Mouse (Mus musculus) splenic B cell, adult 2 months (primary cell): ENCODE results near the gene Pcgf2.
A peak's percentile ranks its signal among the peaks of the same experiment; 100 is the strongest.

ENCODE experiments used
- DNase-seq: peaks from one replicate; pipeline ENCODE4 v3.0.0-alpha.2; 2011; ENCODE audit warnings: low read depth, low spot score
- H3K27me3 ChIP-seq: 2 replicates; pipeline ENCODE4 v1.6.1; 2012; ENCODE audit warnings: mild to moderate bottlenecking, low read length, moderate library complexity, mixed read lengths; ENCODE audit not compliant: control insufficient read depth, poor library complexity, insufficient read depth, severe bottlenecking
- H3K36me3 ChIP-seq: 2 replicates; pipeline ENCODE4 v1.6.1; 2012; ENCODE audit warnings: mild to moderate bottlenecking, low read length, moderate library complexity, mixed read lengths; ENCODE audit not compliant: control insufficient read depth, poor library complexity, insufficient read depth, severe bottlenecking

Gene Pcgf2

DNA sequence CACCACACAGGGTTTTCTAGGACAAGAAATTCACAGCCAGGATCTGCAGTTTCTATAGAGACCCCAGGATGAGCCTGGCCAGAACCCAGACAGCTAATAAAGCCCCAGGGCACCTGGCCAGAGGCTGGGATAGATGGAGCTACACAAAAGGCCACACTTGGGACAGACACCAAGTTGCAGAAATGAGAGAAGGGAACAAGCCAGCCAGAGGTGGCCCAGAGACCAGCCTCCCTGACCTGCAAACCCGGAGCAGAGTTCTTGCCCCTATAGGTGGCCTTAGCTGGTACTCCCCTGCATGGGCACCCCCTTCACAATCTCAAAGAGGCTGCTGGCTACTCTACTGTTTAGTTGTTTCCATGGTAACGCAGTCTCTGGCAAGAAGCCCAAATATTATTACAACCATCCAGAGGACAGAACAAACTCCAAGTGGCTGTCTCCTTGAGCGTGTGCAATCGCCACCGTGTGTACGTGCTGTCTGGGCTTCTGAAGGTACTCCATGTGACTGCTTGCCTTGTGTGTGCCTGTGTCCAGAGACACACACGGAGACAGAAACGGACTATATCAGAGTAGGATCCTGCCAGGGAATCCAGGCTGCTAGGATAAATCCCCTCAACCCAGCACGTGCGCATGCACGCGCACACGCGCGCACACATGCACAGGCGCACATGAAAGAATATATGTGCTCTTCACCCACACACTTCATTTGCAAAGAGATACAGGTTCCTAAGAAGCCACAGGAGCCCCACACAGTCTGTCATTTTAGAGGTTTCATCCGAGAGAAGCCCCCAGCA, 5.2 kb downstream of the Pcgf2 start:
- no peak for DNase-seq
- no peaks in the 10 kb centered on the region; the same call in 1 of the 2 replicates for H3K36me3 ChIP-seq

DNA sequence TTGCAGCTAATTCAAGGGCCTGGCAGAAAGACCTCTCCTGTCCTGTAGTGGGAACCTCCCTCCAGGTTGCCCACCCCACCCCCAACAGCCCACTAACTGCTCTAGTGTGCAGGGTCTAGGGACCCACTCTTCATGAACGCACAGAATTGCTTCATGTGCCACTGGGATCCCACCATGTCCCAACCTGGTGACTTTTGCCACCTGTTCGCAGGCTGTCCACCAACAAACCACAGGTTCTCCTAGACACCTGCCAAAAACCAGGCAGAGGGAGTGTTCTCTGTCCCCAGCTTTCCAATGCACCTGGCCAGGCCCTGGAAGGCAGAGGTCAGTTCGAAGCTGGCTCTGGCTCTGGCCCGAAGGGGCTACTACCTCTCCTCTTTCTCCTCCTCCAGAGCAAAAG, 5.9 kb downstream of the Pcgf2 start:
- no peak for DNase-seq
- no peaks in the 10 kb centered on the region; the same call in 1 of the 2 replicates for H3K36me3 ChIP-seq
- 0 out of 2 replicates have a peak, but pooled peaks cover 2% of the 10 kb centered on the region for H3K27me3 ChIP-seq

More for the DNA sequence above, 5.2 kb downstream of the Pcgf2 start:
- 0 out of 2 replicates have a peak, but pooled peaks cover 2% of the 10 kb centered on the region for H3K27me3 ChIP-seq

DNA sequence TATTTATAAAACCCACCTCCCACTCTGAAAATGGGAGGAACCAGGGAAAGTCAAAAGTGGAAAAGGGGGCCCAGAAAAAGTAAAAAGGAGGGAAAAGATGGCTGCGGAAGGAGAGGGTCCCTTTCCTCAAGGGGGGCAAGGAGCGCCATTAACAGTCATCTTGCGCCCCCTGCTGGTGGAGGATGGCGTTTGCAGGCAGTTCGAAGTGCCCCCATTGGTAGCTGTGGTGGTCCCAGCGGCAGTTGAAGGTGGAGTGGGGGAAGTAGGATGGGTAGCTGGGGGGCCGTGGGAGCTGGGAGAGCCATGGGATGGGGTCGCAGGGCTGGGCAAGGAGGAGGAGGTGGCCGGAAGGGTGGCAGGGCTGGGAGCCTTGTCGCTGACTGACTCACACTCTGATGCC, 10.4 kb downstream of the Pcgf2 start:
- peak; percentile 77 for DNase-seq
- no peaks in the 10 kb centered on the region; the same call in 1 of the 2 replicates for H3K36me3 ChIP-seq

DNA sequence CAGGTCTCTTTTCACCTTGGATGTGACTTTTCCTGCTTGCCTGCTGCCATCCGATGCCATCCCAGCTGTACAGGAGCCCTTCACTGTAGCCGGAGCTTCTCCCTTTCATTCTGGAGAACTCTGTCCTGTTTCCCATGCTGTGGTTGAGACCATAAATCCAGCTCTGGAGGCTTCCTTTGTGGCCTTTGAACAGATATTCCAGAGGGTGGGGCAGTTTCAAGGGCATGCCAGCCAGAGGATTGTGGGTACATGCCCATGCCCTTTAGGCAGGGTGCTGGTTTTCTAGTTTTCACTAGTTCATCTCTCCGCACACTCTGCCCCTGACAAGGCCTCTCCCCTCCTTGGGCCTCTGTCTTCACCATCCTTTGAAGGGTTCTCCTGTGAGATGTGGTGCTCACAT, 13.2 kb downstream of the Pcgf2 start:
- DNase-seq, result no peak
- no peaks in the 10 kb centered on the region for H3K27me3 ChIP-seq

More for the DNA sequence above, 10.4 kb downstream of the Pcgf2 start:
- H3K27me3 ChIP-seq, result no peaks in the 10 kb centered on the region

DNA sequence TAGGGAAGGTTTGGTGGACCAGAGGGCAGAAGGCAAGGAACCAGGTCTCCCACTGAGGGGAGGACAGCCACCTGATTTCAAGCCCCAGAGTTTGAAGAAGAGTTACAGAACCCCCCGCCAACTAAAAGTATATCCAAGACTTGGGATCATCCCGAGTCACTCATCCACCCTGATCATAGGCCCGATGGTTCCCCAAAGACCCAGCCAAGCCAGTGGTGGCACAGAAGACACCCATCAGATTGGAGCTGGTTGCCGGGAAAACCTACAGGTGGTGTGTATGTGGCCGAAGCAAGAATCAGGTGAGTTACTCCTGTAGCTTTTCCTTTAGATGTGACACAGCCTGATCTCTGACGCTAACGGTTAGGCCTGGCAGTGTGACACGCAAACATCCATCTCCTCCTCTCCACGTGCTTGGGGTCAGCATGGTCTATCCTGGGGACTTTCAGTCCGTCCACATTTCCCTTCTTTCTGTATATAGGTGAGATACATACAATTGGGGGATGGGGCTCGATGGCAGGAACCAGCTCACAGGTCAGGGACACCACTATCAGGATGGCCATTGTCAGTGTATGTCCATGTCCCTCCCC, 13.9 kb downstream of the Pcgf2 start:
- DNase-seq, result peak; percentile 15

More for the DNA sequence above, 13.2 kb downstream of the Pcgf2 start:
- H3K36me3 ChIP-seq, result peaks cover 4% of the 10 kb centered on the region

GRCm38 (mm10) chr11:97685613-97686321, 14.5 kb downstream of the Pcgf2 start, which contains the start of gene Cisd3:
Gene Cisd3 (plus strand): TSS chr11:97685826.
- no peaks in the 10 kb centered on the region for H3K27me3 ChIP-seq
- DNase-seq, result peak; percentile 88
- peaks cover 10% of the 10 kb centered on the region for H3K36me3 ChIP-seq

More for the DNA sequence above, 13.9 kb downstream of the Pcgf2 start:
- no peaks in the 10 kb centered on the region for H3K27me3 ChIP-seq
- H3K36me3 ChIP-seq, result peaks cover 8% of the 10 kb centered on the region

- no peak for DNase-seq
- Histone ChIP-seq H3K36me3 (peaks cover 18% of the 10 kb centered on the region), H3K27me3 (no peaks in the 10 kb centered on the region)
Measured at GRCm38 (mm10) chr11:97684766-97685165, 15.5 kb downstream of the Pcgf2 start.

DNA sequence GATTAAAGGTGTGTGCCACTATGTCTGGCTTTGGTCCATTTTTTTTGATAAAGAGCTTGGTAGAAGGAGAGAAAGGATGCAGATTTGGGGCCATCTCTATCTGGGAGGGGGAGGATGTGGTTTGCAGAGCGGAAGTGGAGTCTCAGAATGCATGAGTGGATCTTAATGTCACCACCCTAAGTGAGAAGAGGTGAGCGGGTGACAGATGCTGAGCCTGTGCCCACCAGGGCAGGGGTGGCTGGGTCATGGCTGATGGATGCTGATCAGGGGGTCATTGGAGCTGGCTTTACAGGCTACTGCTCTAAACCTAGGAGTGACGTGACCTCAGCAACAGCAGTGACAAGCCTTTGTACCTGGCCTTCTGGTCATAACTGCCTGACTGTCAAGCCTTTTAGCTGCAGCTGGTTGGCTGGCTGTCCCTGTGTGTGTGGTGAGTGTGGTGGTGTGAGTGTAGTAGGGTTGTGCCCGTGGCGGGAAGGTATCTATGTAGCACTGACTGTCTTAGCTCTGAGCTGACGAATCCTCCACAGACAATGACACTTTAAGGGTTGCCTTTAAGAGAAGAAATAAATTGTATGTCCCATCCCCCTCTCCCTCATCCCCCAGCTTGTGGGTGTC, 16.1 kb downstream of the Pcgf2 start:
- no peaks in the 10 kb centered on the region for H3K27me3 ChIP-seq
- DNase-seq, result peak; percentile 88
- peaks cover 18% of the 10 kb centered on the region for H3K36me3 ChIP-seq

DNA sequence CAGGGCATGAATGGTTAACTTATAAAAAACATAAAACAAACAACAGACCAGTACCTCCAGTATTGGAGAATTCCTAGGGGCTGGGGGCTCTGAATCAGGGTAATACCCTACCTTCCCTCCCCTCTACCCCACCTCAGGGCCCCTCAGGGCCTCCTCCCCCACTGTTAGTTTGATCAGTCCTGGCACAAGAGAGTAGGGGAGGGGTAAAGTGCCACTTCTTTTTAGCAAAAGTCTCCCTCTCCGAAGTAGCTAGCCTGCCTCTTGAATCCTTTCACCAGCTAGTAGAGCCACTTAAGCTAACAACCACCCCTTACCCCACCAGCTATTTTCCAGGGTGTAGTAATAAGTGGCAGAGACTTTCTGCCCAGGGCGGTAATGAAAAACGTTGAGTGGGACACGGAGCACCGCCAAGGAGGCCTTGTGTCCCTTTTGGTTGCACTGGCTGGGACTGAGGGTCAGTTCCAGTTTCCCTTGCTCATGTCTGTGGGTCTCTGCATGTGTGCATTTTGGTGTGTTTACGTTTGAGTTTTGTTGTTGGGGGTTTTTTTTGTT, 17.7 kb downstream of the Pcgf2 start:
- no peak for DNase-seq
- no peaks in the 10 kb centered on the region for H3K27me3 ChIP-seq
- peaks cover 24% of the 10 kb centered on the region for H3K36me3 ChIP-seq

DNA sequence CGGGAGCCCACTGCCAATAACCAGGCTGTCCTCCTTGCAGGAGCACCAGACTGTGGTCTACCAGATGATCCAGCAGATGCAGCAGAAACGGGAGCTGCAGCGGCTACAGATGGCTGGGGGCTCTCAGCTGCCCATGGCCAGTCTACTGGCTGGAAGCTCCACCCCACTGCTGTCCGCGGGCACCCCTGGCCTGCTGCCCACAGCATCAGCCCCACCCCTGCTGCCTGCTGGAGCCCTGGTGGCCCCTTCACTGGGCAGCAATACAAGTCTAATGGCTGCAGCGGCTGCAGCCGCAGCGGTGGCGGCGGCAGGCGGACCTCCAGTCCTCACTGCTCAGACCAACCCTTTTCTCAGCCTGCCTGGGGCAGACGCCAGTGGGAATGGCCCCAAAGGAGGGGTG, 19.9 kb downstream of the Pcgf2 start:
- Histone ChIP-seq H3K27me3 (no peaks in the 10 kb centered on the region), H3K36me3 (peaks cover 32% of the 10 kb centered on the region)
- DNase-seq, result no peak

DNA sequence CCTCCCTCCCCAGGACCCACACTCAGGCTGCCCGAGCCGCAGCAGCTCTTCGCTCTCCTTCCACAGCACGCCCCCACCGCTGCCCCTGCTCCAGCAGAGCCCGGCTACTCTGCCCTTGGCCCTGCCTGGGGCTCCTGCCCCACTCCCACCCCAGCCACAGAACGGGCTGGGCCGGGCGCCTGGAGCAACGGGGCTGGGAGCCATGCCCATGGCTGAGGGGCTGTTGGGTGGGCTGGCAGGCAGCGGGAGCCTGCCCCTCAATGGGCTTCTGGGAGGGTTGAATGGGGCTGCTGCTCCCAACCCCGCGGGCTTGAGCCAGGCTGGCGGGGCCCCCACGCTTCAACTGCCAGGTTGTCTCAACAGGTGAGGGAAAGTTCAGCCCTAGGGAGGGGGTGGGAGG, 22.0 kb downstream of the Pcgf2 start:
- DNase-seq, result no peak
- H3K36me3 ChIP-seq, result peaks cover 35% of the 10 kb centered on the region
- H3K27me3 ChIP-seq, result no peaks in the 10 kb centered on the region

DNA sequence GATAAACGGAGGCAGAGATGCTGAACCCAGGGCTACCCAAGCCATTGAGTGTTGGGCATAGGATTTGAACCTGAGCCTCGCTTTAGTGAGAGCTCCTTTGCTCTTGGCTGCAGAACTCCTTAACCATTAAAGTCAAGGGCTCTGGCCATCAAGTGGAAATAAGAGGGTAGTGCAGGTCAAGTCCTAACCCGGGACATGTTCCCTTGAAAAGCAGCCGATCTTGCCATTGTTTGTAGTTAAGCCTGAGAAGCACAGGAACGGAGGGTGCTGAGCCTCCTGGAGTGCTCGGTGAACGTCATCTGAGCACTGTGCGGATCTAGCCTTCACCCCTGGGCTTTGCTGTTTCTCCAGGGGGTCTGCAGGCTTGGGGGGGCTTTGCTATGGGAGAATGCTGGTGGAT, 22.5 kb downstream of the Pcgf2 start:
- Histone ChIP-seq H3K36me3 (peaks cover 38% of the 10 kb centered on the region), H3K27me3 (no peaks in the 10 kb centered on the region)
- no peak for DNase-seq

DNA sequence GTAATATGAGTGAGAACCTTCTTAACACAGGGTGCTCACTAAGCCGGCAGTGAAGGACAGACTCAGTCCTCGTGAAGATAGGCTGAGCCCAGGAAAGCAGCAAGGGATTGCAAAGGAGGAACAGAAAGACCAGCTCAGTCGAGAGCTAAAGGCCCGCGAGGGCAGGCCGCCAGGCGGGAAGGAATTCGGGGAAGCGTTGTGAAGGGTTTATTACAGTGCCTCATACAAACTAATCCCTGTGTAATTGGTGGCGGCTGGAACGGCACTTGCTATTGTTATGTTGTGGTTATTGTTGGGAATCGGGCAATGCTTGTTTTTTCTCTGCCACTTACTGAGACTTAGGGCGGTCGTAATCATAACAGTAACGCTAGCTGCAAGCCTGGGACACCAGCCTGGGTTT, 22.9 kb downstream of the Pcgf2 start:
- DNase-seq, result no peak
- Histone ChIP-seq H3K27me3 (no peaks in the 10 kb centered on the region), H3K36me3 (peaks cover 38% of the 10 kb centered on the region)

DNA sequence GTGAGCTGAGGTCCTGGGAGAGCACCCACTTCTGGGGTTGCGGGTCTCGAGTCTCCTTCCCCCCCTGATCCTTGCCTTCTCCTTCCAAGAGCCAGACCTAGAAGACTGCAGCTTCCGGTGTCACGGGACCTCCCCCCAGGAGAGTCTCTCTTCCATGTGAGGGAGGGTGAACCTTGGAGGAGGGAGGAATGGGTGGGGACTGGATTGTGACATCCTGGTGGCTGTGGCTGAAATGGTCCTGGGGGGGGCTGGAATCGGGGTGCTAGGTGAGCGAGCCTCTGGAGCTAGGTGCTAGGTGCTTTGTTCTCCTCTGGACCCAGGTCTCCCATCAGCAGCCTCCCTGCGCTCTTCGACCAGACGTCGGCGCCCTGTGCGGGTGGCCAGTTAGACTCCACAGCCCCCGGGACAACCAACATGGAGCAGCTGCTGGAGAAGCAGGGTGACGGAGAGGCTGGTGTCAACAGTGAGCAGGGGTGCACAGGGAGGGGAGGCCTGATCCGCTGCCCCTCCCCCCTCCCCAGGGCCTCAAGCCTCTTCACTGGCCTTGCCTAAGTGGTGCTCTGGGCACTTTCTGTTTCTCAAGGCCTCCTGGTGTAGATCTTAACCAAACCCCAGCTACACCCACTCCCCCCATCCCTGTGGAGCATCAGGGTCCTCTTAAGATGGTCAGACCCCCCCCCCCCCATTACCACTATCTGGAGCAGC, 24.1 kb downstream of the Pcgf2 start:
- peaks cover 31% of the 10 kb centered on the region for H3K36me3 ChIP-seq
- no peaks in the 10 kb centered on the region for H3K27me3 ChIP-seq
- no peak for DNase-seq
